Mouse (Mus musculus) layer of hippocampus, postnatal 14 days (tissue): ENCODE measurements around the gene Orm2. TPM values are rescaled to one million over a fixed set of nuclear protein-coding genes. Genes with fewer than 3 reads are reported as not detected.

Experiments
- DNase-seq, 2 experiments: peaks; one replicate each; pipeline ENCODE4 v3.0.0; 2021 to 2022; ENCODE audit warnings: low spot score in 2 of 2, mixed read lengths in 1 of 2
- total RNA-seq, 2 experiments: library from RNA; stranded (reverse); gene quantifications; 2 replicates each; pipeline ENCODE4 v1.2.3; 2021

Orm2 gene
- total RNA-seq, 2 experiments from 2014 or later, result not detected

DNA sequence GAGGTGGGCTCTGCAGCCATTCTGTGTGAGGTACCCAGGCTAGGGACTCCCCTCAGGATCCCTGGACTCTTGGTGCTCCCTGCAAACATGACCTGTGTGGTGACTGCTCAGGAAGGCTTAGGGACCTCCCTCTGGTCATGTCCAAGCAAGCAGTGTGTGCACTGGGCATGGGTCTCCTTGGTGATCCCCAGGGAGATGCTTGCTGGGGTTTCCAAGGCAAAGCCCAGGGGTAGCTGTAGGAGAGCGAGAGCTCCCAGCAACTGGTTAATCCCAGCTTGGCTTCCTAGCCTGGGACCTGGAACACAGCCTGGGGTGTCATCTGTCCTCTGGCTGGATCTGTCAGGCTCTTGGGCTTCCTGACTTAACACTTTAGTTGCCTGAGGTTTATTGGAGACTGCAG lies 13.1 kb downstream of the Orm2 start:
- DNase-seq, result peak; percentile 46 to 62

DNA sequence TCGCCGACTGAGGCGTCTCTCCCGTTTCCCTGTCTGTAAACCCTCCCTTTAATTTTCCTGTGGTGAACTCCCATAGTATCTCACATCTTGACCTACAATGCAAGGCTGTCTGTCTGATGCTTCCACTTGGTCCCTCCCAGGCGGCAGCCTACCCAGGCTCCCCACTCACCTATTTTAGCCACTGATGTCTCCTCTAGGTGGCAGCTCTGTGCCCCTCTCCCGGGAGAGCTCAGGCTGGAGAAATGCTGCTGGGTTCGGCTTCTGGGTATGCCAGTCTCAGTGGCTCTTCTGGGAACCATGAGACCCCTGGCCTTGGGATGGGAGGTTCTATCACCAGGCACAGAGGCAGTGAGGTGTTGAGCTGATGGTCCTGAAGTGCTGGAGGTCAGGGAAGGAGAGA lies 15.2 kb downstream of the Orm2 start:
- DNase-seq, result no peak

DNA sequence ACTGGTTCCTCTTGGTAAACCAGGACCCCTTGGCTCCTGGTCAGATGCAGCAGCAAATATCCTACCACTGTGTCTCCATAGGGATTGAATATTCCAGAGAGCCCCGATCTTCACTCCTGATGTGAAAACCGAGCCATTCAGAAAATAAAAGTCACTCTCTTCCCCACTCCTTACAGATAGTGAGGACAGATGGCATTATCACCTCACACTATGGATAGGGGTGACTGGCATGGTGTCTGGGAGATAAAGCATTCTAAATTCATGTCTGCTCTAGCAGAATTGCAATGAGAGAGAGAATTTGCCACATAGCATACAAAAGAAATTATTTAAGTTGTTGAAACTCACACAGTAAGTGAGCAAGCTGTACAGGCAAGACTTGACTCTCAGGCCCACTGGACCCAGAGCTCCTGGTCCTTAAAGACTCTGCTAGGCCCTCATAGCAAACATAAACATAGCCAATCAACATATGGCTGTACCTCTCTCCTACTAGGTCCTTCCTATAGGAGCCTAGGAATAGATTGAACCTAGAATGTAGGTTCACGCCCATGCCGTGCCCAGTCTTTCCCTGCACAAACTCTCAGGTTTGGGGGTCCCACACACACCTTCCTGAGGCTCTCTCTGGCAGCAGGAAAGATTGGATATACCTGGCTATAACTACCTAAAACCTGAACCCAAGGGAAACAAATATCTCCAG lies 20.6 kb downstream of the Orm2 start:
- DNase-seq, result no peak

DNA sequence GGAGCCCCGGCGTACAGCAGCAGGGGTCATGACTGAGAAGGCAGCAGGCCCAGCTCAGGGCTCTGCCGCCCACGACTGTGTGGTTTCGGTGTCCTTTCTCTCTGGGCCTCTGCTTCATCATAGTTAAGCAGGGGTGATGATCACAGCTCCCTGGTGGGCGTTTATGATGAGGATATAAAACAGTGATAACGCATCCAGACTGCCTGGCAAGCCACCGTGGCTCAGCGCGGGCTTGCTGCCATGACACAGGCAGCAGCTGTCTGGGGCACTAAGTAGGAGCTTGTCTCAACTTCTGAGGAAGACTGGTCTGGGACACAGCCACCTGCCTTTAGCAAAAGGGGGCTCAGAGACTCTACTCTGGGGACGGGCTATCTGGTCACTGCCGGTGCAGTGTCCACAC lies 21.2 kb downstream of the Orm2 start:
- no peak for DNase-seq

DNA sequence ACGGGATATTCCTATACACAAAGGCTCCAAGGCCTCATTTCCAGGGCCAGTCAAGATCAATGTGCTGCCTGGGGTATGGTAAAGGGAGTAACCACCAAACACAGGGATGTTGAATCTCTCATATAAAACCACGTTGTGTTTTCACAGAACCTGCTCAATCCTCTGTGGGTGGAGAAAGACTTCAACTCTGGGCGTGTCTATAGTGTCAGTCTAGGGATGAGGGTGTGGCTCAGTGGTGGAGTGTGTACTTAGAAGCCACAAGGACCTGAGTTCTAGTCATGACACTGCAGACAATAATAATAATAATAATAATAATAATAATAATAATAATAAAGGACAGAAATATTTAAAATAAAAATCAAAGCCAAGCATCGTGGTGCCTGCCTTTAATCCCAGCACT lies 22.0 kb downstream of the Orm2 start:
- DNase-seq, result no peak

DNA sequence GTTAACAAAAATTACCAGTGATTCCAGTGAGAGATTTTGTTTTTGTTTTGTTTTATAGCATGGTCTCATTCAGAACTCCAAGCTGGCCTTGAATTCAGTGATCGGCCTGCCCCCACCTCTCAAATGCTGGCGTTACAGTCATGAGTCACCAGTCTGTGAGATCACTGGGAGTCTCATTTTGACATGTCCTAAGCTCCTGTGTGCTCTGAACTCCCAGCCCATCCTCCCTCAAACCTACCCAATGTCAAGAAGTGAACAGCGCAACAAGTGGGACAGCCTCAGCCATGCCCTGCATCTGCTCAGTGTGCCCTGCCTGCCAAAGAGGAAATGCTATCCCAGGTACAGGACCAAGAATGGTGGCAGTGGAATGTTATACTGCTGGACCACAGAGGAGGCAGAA lies 23.0 kb downstream of the Orm2 start:
- no peak for DNase-seq

DNA sequence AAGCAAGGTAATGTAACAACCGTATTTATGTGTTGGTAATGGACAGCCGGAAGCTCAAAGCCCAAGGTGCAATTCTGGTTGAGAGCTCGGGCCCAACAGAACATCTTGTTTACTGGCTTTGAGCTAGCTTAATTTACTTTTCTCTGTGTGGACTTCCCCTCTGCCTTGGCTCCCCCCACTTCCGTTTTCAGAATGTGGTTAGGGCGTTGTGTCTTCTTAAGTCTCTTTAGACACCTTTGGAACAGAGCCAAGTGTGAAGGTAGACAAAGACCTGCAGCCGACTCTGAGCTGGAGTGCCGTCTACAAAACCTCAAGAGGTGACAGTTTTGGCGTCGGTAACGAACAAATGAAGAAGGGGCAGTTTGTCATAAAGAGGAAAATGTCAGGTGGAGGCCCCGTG lies 23.5 kb downstream of the Orm2 start:
- DNase-seq, result no peak

DNA sequence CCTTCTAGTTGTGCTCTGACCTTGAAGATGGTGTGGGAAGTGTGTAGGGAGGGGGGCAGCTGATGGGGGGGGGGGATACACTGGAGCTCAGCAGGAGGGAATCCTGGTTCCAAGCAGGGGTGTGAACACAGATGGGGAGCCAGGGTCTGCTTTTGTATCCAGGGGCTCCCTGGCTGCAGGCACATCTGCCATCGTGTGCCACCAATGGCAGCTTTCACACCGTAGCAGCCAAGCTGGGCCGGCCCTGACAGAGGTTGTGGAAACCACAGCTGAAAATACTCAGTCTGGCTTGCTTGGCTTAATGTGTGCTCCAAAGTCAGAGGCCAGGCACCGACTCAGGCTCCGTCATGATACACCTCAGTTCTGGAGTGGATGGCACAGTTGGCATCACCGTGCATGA lies 25.8 kb downstream of the Orm2 start:
- DNase-seq, result no peak

DNA sequence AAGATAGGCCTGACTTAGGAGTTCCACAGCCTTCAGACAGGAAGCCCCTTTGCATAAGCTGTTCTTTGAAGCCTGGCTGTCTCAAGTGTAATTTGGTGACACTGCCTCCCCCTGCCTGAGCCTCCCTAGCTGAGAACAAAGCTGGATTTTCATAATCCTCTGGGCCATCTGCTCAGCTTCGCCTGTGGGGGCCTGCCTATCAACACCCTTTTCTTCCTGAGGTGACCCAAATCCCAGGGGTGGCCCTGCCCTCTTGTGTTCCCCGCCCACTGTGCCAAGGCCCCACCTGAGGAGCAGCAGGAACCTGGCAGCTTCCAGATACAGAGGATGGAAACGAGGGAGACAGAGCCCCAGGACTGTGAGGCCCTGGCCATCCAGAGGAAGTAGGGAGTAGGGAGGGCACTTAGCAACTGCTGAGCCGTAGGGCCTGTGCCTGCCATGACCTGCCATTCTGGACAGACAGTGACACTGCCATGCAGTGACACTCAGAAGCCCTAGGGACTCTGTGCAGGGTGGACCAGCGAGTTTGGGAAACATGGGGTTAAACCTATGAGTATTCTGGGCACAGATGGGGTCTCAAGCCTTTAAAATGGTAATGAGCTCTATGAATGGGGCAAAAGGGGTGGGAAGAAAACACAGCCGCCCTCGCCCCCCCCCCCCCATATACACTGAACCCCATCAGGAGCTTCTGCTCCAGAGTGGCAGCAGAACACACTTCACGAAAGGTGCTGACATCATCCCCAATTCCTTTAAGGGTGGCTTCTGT lies 27.1 kb downstream of the Orm2 start:
- no peak for DNase-seq

DNA sequence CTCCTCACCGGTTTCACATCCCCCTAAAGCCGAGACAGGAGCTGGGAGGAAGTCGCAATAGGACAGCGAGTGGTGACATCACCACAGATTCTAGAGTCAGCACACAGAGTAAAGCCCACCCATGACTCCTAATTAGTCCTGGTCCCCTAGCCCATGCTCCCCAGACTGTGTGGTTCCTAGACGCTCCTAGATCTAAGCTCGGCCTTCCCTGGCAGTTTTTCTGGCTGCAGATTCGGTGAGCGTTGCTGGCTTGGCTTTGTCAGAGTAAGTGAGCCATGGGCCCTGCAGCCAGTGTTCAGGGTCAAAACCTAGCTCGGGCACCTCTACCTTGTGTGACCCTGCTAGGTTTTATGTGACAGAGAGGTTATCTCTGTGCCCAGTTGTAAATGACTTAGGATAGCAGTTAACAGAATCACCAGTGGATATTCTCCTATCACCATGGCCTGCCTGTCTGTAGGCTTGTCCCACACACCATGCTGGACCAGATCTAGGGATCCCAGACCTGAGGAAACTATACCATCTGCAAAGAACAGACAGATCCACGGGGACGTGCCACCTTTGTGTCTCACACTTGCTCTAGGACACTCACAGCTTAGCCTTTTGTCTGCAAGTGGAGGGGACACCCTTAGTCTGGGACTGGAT lies 27.8 kb downstream of the Orm2 start:
- DNase-seq, result no peak

DNA sequence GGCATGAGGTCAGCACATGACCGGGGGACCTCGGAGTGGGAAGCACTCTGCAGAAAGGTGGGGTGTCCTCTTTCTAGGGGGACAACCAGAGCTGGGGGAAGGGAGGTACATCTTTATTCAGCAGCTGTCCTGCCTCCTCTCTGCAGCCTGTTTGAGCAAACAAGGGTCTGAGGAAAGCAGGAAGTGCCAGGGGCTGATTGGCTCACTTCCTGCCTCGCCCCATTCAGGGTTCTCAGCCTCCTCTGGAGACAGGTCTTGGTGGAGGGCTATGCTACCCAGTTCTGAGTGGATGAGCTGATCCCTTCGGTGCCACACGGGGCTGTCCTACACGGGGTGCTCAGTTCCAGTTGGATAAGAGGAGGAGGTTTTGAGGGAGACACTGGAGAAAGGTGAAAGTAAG lies 29.1 kb downstream of the Orm2 start:
- DNase-seq, result no peak

DNA sequence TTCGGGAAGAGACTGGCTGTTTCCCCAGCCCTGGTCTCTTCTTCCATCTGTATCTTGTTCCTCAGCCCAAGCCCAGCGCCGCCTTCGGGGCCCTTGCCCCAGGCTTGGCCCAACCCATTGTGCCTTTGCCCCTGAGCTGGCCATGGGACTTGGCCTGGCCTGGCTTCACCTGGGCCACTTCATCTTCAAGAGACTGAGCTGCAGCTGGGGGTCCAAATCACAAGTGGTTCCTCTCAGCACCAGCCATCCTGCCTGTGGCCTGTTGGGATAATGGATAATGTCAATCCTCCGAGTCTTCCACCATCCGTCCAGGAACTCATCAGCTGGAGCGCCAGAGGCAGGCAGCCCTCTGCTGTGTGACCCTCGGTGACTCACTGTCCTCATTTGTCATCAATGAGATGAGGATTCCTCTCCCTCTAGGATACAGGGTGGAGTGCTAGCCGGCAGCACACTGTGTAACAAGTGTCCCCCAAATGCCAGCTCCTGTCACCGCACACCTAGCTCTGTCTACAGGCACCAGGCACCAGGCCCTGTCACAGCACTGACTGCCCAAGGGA lies 35.8 kb downstream of the Orm2 start:
- no peak for DNase-seq

DNA sequence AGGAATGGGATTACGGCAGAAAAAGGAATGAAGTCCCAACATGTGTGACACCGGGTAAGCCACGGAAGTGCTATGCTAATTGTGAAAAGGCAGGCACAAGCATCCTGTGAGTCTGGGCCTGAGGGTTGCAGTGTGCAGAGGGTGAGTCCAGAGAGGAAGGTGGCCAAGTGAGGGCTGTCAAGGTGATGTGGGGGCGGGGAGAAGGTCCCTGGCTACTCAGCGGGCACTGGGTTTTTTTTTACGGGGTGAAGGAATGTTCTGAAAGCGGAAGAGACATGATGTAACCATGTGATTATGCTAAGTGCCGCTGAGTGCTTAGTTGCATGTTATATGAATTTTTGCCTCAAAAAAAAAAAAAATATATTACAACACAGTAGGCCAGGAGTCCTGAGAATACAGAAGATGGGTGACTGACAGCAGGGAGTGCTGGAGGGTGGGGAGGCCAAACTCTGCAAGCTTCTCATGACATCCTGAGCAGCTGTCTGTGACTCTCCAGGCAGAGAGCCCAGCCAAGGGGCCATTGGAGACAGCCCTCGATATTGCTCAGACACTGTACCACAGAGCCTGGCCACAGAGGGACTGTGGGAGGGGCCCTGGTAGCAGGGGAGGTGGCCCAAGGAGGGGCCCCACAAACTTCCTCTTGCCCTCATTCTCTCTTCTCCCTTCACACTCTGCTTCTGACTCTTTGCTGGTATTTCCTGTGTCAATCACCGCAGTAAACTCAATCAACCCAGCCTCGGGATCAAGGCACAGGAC lies 36.8 kb downstream of the Orm2 start:
- no peak for DNase-seq

DNA sequence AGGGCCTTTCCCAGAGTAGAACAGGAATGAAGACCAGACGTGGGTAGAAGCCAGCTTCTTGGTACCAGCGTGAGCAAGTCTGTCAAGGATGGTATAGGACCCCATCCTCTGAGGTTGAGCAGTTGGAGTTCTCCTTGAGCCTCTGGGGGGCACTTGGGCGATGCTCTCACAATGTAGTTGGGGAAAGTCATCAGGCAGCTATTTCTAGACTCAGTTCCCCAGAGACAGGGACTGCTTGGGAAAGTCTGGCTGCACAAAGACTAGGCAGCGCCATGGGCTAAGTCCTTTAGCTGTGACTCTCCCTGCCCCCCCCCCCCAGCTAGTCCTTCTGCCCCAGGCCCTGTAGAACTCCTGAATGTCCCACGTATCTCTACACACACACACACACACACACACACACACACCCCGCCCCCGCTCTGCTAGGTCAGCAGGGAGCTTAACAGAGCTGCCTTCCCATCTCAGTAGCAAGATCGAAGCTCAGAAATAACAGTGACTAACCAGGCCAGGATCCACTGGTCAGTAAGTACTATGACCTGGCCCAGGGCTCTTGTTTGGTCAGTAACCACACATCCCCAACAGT lies 37.5 kb downstream of the Orm2 start:
- DNase-seq, result no peak

DNA sequence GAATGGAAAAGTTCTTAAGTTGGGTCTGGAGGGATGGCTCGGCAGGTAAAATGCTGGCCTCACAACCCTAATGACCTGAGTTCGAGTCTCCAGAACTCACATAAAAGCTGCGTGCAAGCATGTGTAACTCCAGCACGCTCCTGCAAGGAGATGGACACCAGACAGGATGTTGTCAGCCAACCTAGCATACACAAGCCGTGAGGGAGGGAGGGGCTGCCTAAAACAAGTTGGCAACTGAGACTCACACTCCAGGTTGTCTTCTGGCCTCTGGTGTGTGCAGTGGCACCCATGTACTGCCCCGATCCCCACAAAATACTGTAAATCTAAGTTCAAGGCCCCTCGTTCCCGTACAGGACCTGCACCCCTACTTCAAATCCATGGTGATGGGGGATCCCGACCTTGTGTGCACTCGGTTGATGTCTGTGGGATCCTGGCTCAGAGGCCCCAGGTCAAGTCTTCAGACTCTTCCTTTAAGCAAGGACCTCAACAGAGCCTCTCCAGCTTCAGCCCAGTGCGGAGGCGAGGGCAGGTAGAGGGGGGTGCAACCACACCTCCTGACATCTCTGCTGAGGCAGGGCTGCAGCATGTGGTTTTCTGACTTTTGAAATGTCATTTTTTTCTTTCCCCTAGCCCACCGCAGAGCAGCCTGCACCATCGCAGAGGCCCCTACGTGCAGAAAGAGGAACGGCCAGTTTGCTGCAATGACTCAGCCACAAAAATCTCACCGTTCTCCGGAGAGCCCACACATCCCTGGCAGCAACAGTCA lies 38.5 kb downstream of the Orm2 start:
- DNase-seq, result no peak

DNA sequence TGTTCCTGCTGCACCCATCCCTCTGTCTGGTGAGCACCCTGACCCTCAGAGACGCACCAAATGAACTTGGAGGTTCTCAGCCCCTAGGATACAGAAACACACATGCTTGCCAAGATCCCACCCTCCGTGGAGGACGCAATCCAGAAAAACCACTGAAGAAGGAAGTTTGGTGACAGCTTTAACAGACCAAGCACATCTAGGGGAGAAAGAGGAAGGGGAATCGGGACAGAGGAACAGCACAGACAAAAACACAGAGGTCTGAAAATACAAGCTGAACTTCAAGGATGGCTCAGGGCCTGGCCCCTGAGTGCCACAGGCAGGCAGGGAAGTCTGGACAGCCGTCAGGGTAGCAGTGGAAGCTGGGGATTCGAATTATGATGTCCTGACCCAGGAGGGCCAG lies 39.4 kb downstream of the Orm2 start:
- DNase-seq, result no peak

DNA sequence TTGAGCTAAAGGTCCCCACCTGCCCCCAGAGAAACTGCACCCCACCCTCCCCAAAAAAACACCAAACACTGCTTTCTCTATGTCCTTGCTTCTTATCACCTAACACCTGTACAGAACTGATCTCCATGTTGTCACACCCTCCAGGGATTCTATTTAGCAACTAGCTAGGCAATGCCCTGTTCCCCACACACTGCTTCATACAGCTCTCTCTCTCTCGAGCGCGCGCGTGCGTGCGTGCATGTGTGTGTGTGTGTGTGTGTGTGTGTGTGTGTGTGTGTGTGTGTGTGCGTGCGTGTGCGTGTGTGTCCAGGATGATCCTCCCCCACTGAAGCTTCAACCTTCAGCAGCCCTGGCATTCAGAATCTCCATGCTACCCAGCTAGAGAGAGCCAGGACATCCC lies 39.8 kb downstream of the Orm2 start:
- no peak for DNase-seq

DNA sequence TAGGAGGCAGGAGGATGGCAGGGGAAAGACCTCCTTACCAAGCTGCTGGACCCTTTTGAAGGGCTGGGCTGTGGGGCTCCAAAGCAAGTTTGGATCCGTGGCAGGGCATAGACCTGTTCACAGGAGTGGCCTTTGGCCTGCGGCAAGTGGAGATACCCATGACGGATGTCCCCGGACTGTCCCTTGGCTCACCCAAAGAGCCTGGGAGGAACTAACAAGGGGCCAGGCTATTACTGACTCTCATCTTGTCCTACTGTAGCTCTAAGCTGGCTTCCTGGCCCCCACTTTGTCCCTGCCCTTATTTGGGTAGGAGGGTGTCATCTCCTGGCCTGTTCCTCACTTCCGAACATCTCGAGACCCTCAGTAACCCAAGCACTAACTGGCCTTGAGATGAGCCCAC lies 40.3 kb downstream of the Orm2 start:
- no peak for DNase-seq

DNA sequence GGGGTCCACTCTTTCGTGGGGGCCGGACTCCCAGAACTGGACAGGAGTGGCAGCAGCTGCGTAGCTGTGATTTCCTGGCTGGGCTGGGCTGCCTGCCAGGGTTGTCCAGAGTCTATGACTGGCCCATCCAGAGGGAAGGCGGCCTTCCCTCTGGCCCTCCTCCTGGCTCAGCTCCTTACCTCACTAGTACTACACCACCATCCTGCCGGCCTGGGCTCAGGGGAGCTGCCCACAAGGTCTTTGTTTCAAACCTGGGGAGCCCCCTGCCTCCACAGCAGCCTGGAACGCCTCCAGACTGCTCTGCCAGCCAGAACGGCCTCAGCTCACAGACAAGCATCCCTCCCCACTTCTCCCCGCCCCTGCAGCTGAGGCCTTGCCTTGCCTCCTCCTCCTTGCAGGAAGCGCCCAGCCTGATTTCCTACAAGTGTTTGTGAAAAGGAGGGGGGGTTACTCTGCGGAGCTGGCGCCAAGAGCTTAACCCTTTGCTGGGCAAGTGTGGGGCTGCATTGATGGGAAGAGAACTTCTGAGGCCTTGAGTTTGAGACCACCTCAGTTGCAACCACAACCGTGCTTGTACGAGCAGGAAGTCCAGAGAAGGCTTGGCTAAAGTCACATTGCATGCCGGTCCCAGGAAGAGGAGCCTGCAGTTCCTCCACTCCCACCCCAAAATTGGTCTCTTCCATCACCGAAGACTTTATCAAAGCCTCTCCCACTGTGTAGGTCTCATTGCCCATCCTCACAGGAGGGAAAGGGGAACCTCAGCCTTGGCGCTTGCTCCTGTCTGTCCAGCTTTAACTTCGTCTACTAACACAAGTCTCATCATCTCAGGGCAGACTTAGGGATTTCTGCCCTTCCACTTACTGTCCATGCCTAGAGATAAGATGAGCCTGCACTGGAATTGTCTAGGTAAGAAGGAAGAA lies 41.1 kb downstream of the Orm2 start, which contains the start of gene Akna:
Gene Akna (minus strand): TSS at position 315 of the 920 bp plus-strand sequence.
- DNase-seq, result peak; percentile 59 to 69
